Mouse (Mus musculus): ENCODE results near the gene Zfp607a.

DNA sequence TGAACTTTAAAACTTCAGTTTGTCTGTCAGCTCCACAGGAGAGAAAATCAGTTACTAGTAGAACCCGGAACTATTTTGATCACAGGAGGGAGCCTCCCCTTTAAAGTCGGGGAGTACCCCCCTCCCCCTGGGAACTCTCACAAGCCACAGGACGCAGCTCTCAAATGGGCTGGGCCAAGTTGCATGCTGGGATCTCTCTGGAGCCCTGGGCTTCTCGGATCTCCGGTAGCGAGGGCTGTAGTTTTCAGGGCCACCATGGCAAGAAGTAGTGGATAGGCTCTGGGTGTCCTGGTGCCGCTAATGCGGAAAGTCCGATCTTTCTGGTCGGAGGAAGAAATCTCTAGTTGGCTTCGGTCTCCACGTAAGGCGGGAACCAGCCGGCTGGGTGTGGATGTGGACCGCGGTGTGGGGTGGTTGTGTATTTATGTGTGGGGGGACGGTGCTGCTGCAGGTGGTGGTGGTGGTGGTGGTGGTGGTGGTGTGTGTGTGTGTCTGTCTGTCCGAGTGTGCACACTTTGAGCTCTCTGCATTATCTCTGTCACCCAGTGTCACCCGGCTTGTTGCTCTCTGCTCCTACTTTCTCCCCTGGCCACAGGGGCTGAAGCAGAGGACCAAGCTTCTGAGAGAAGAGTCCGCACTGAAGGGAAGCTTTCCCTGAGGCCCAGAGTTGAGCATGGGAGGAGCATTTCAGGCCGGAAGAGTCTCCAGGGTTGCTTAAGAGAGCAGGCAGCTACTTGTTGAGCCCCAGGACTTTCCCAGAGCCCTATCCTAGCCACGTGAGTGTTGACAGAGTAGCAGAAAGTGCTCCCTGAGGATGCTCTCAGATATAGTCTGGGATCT lies 3.3 kb downstream of the Zfp607a start:
- TF ChIP-seq CTCF (IDR thresholded peaks at IDR 0.05; ENCODE audit: low read depth) (no peak), EP300 (IDR thresholded peaks at IDR 0.05; ENCODE audit: low read depth) (no peak)
